Mouse (Mus musculus): ENCODE results near the gene Slitrk6. TPM values are rescaled to one million over a fixed set of nuclear protein-coding genes. Genes with fewer than 3 reads are reported as not detected.

Slitrk6 gene
- polyA plus RNA-seq, 1 experiment = not detected

- no peak overlapping the region for H3K4me3 ChIP-seq (replicated peaks; ENCODE audit: control insufficient read depth, low read depth, low read length)
- no peaks in the 10 kb centered on the region for H3K4me1 ChIP-seq (ENCODE audit: control insufficient read depth, insufficient read depth, low read length)
- WGBS = 35% methylated on average over 4 of the region's 4 CpGs
- no peak overlapping the region for H3K27ac ChIP-seq (ENCODE audit: control insufficient read depth, insufficient read depth, low read depth, low read length, poor library complexity)
- TF ChIP-seq POLR2A (IDR thresholded peaks at IDR 0.05; ENCODE audit: borderline replicate concordance, control insufficient read depth, low read depth, low read length) = no peak
- TF ChIP-seq CTCF (IDR thresholded peaks at IDR 0.05; ENCODE audit: control insufficient read depth, insufficient read depth, low read length) = no peak
Observed at GRCm38 (mm10) chr14:110728344-110728910, 26.5 kb downstream of the Slitrk6 start.

- H3K4me3 ChIP-seq (replicated peaks; ENCODE audit: control insufficient read depth, low read depth, low read length) = no peak overlapping the region
- TF ChIP-seq POLR2A (IDR thresholded peaks at IDR 0.05; ENCODE audit: borderline replicate concordance, control insufficient read depth, low read depth, low read length) (no peak), CTCF (IDR thresholded peaks at IDR 0.05; ENCODE audit: control insufficient read depth, insufficient read depth, low read length) (no peak)
- WGBS = 56% methylated on average over 2 of the region's 2 CpGs
- H3K27ac ChIP-seq (ENCODE audit: control insufficient read depth, insufficient read depth, low read depth, low read length, poor library complexity) = no peak overlapping the region
- no peaks in the 10 kb centered on the region for H3K4me1 ChIP-seq (ENCODE audit: control insufficient read depth, insufficient read depth, low read length)
Observed at GRCm38 (mm10) chr14:110724026-110724576, 30.8 kb downstream of the Slitrk6 start.
